Mouse (Mus musculus) liver, embryonic 16.5 days (tissue): ENCODE measurements around the gene Nupl1. TPM values are rescaled to one million over a fixed set of nuclear protein-coding genes. Genes with fewer than 3 reads are reported as not detected.
A peak's percentile ranks its signal among the peaks of the same experiment; 100 is the strongest.

ENCODE experiments used
- ATAC-seq: fragments of 200-750 bp; cut with Nextera tagmentation; 2 replicates; pipeline ENCODE4 v1.8.0; 2017; ENCODE audit warnings: low read depth, mild to moderate bottlenecking, moderate number of reproducible peaks, moderate library complexity
- H3K27ac ChIP-seq: fragments of 300-500 bp; sonication (generic); 2 replicates; pipeline ENCODE4 v1.5.1; 2014; ENCODE audit warnings: mild to moderate bottlenecking, low read length
- H3K27me3 ChIP-seq: fragments of 300-500 bp; sonication (generic); 2 replicates; pipeline ENCODE4 v1.6.1; 2014; ENCODE audit warnings: low read depth, low read length, mixed read lengths; ENCODE audit not compliant: control insufficient read depth, insufficient read depth
- H3K36me3 ChIP-seq: fragments of 300-500 bp; sonication (generic); 2 replicates; pipeline ENCODE4 v1.6.1; 2014; ENCODE audit warnings: mild to moderate bottlenecking; ENCODE audit not compliant: control insufficient read depth, insufficient read depth
- H3K4me1 ChIP-seq: fragments of 300-500 bp; sonication (generic); 2 replicates; pipeline ENCODE4 v1.6.1; 2014; ENCODE audit warnings: low read depth, low read length, mixed read lengths; ENCODE audit not compliant: control insufficient read depth
- H3K4me2 ChIP-seq: fragments of 300-500 bp; sonication (generic); 2 replicates; pipeline ENCODE4 v1.6.1; 2014; ENCODE audit warnings: low read depth, low read length, mixed read lengths
- H3K4me3 ChIP-seq: fragments of 300-500 bp; sonication (generic); 2 replicates; pipeline ENCODE4 v1.5.1; 2014; ENCODE audit warnings: low read depth, mild to moderate bottlenecking, low read length
- H3K9ac ChIP-seq: fragments of 300-500 bp; sonication (generic); 2 replicates; pipeline ENCODE4 v1.6.1; 2014; ENCODE audit warnings: low read depth, low read length
- H3K9me3 ChIP-seq: fragments of 300-500 bp; sonication (generic); replicated peaks from 2 replicates; pipeline ENCODE4 v1.6.1; 2016; ENCODE audit warnings: low read length; ENCODE audit not compliant: control insufficient read depth
- WGBS: fragments of 180-500 bp; shearing (Covaris S2); extraction: QIAGEN DNeasy Blood & Tissue Kit; methylation state at CpG from one replicate; pipeline ENCODE4 v1.1.7; 2014; ENCODE audit not compliant: insufficient replicate concordance; 5-methylcytosine and 5-hydroxymethylcytosine counted together
- polyA plus RNA-seq: library from polyadenylated mRNA; unstranded; fragments of >200 nt; fragmentation: Nextera tagmentation; extraction: Ambion mirVana; gene quantifications from 2 replicates; pipeline ENCODE4 v1.2.1, GENCODE M21; 2015

Nupl1 gene
- polyA plus RNA-seq, 1 experiment from 2014 or later: 0.08 TPM

GRCm38 (mm10) chr14:60177614-60178570 is 73.3 kb downstream of the Nupl1 start:
- Histone ChIP-seq H3K4me1 (peaks cover 10% of the 10 kb centered on the region), H3K36me3 (no peaks in the 10 kb centered on the region), H3K27me3 (peaks cover 26% of the 10 kb centered on the region), H3K9ac (peak overlapping the region; percentile 56), H3K27ac (peak overlapping the region; percentile 70), H3K4me3 (peak overlapping the region; percentile 63), H3K4me2 (peak overlapping the region; percentile 67), H3K9me3 (no peaks in the 10 kb centered on the region)
- peak; percentile 46 for ATAC-seq
- 5% methylated on average over 35 of the region's 37 CpGs for WGBS

DNA sequence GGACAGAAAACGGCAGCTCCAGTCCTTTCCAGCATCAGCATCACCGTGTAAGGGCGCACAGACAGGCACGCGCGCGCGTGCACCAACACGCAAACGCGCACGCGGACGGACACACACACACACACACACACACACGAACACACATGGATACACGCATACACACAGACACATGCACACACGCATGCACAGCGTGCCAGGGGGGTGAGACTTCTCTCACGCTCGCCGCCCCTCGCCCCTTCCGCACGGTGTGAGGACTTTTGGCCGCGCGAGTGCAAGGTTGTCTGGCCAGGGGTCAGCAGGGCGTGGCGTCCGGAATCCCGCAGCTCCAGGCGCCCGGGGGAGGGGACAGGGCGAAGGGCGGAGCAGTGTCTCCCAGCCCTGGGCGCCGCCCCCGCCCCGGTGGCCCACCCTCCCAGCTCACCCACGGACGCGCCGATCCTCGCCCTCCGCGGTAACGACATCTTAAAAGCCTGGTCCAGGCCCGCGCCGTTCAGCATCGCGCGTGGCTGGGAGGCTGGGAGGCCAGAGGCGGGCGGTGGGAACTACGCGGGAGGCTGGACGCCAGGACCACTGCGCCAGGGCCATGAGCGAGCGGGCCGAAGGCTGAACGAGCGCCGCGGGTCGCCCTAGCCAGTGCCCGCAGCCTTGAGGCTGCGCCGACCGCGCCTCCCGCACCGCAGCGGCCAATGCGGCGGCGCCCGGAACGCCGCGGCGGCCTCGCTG is 74.2 kb downstream of the Nupl1 start:
- H3K4me1 ChIP-seq: peaks cover 10% of the 10 kb centered on the region
- peak overlapping the region; percentile 56 for H3K9ac ChIP-seq
- under 1% methylated on average over 82 of the region's 84 CpGs for WGBS
- peak; percentile 86 for ATAC-seq
- peak overlapping the region; percentile 63 for H3K4me3 ChIP-seq
- H3K27me3 ChIP-seq: peaks cover 26% of the 10 kb centered on the region
- no peaks in the 10 kb centered on the region for H3K9me3 ChIP-seq
- H3K36me3 ChIP-seq: no peaks in the 10 kb centered on the region
- H3K27ac ChIP-seq: peak overlapping the region; percentile 70
- peak overlapping the region; percentile 67 for H3K4me2 ChIP-seq

GRCm38 (mm10) chr14:60176469-60176890 is 74.8 kb downstream of the Nupl1 start:
- Histone ChIP-seq H3K4me1 (peaks cover 10% of the 10 kb centered on the region), H3K27ac (peak overlapping the region; percentile 70), H3K9me3 (no peaks in the 10 kb centered on the region), H3K27me3 (peaks cover 26% of the 10 kb centered on the region), H3K4me3 (peak overlapping the region; percentile 63), H3K36me3 (no peaks in the 10 kb centered on the region), H3K4me2 (peak overlapping the region; percentile 67), H3K9ac (peak overlapping the region; percentile 39; the same call in 1 of the 2 replicates)
- 19% methylated on average over 9 of the region's 9 CpGs for WGBS
- peak; percentile 32 for ATAC-seq

- H3K4me2 ChIP-seq: no peak overlapping the region
- 59% methylated on average over 12 of the region's 12 CpGs for WGBS
- H3K4me3 ChIP-seq: no peak overlapping the region
Observed at GRCm38 (mm10) chr14:60172286-60173055, 78.8 kb downstream of the Nupl1 start.

DNA sequence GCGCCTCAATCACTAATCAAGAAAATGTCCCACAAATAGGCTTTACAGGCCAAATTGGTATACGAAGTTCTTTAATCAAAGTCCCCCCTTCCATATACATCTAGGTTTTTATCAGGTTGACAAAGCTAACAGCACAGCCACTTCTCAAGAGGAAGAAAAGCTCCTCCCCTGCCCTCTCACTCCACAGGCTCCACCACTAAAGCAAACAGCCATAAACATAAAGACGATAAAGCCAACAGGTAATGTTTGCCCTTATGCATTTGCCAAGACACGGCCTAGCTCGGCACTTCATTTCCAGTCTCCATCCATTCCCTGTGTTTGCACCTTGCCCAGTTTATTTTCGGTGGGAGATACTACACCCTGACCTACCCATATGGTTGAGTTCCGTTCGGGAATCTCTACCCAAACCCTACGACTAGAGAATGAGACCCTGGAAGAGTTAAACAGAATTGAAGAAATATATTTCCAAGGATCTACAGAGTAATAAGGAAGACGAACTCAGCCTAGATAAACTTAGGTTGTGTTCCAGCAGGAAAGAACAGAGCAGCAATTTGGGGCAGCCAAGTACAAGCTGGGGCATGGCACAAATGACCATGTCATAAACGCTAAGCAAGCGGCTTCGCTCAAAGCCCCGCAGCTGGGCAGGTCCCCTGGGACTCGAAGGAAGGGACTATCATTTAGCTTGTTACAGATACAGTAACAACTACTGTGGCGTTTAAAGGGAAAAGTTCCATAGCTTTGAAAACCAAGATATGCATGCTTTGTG is 80.2 kb downstream of the Nupl1 start:
- ATAC-seq: no peak
- Histone ChIP-seq H3K9me3 (no peaks in the 10 kb centered on the region), H3K4me3 (no peak overlapping the region), H3K4me1 (peaks cover 4% of the 10 kb centered on the region), H3K27ac (no peak overlapping the region), H3K36me3 (no peaks in the 10 kb centered on the region), H3K9ac (no peak overlapping the region), H3K27me3 (peaks cover 5% of the 10 kb centered on the region), H3K4me2 (no peak overlapping the region)
- 66% methylated on average over 16 of the region's 16 CpGs for WGBS

More at GRCm38 (mm10) chr14:60172286-60173055, 78.8 kb downstream of the Nupl1 start:
- H3K9me3 ChIP-seq: no peaks in the 10 kb centered on the region
- H3K9ac ChIP-seq: no peak overlapping the region
- H3K27ac ChIP-seq: no peak overlapping the region
- H3K27me3 ChIP-seq: peaks cover 18% of the 10 kb centered on the region
- no peaks in the 10 kb centered on the region for H3K36me3 ChIP-seq
- no peak for ATAC-seq
- H3K4me1 ChIP-seq: peaks cover 4% of the 10 kb centered on the region

DNA sequence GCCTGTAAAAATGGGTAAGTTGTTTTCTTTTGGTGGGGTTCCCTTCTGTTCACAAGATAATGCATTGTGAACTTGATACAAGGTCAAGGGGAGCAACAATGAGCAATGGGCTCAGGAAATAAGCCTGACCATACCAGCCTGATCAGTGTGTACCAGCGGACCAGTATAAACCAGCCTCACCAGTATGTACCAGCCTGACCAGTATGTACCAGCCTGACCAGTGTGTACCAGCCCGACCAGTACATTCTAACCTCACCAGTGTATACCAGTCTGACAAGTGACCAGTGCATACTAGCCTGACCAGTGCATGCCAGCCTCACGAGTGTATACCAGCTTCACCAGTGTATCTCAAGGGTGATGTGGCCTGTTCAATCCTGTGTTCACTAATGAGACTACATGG is 87.9 kb downstream of the Nupl1 start:
- 51% methylated on average over 3 of the region's 3 CpGs for WGBS
- no peak for ATAC-seq
- Histone ChIP-seq H3K9ac (no peak overlapping the region), H3K27me3 (no peaks in the 10 kb centered on the region), H3K9me3 (no peaks in the 10 kb centered on the region), H3K27ac (no peak overlapping the region), H3K4me2 (no peak overlapping the region), H3K4me3 (no peak overlapping the region), H3K36me3 (no peaks in the 10 kb centered on the region), H3K4me1 (no peaks in the 10 kb centered on the region)

DNA sequence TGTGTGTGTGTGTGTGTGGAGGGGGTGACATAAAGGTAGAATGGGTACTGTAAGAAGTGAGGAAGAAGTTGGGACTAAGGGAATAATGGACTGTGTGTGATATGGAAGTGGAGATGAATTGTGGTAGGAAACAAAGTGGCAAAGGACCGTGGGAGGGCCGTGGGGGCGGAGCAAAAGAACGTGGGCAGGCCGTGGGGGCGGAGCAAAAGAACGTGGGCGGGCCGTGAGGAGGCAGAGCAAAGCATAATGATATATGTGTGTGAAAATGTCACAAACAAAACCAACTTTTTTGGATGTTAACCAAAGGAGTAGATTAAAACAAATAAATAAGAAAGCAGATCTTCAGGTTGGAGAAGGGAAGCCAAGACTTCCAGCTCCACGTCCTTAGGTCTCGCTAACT is 98.9 kb downstream of the Nupl1 start:
- 67% methylated on average over 11 of the region's 11 CpGs for WGBS
- H3K27ac ChIP-seq: no peak overlapping the region
- no peaks in the 10 kb centered on the region for H3K27me3 ChIP-seq
- no peaks in the 10 kb centered on the region for H3K4me1 ChIP-seq
- H3K9me3 ChIP-seq: no peaks in the 10 kb centered on the region
- ATAC-seq: no peak
- H3K4me2 ChIP-seq: no peak overlapping the region
- H3K36me3 ChIP-seq: no peaks in the 10 kb centered on the region
- no peak overlapping the region for H3K4me3 ChIP-seq
- H3K9ac ChIP-seq: no peak overlapping the region

DNA sequence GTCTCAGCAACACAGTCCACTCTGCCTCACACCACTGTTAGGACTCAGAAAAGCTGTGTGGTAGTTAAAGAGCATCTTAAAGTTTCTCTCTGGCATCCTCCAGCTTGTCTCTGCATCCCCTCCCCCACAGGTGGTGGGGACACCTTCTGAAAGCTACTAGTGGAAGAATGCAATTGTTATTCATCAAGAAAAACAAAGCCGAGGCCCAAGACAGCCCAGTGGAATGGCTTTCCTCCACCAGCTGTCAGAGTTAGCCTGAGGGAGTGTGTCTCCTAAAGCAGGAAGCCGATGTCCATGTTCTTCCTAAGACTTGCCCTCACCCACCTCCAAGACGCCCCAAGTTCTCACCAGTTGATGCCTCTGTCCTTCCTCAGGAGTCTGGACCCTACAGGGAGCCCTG is 102.3 kb downstream of the Nupl1 start:
- ATAC-seq: no peak
- Histone ChIP-seq H3K4me1 (no peaks in the 10 kb centered on the region), H3K4me3 (no peak overlapping the region), H3K27me3 (no peaks in the 10 kb centered on the region), H3K36me3 (no peaks in the 10 kb centered on the region), H3K9ac (no peak overlapping the region), H3K4me2 (no peak overlapping the region), H3K9me3 (no peaks in the 10 kb centered on the region), H3K27ac (no peak overlapping the region)
- 54% methylated on average over 3 of the region's 3 CpGs for WGBS
